Mouse (Mus musculus): ENCODE data around the gene Gprc5b.

DNA sequence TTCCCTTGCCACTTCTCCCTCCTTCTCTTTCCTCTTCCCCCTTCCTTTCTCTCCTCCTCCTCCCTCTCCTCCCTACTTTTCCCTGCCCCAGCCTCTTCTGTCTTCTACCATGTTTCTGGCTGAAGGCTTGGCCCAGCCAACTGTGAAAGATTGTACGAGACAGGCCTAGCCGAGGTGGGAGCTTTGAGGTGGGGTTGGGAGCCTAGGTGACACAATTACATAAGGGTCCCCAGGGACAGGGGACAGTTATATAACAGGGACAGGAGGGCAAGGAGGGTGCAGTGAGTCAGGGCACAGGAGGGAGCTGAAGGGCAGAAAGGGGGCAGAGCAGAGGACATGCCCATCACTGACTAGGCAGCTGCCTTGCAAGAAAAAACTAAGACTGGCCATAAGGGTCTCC is 7.0 kb upstream of the Gprc5b start:
- TF ChIP-seq CTCF (conservative IDR thresholded peaks at IDR 0.05; ENCODE audit: low read length) (no peak), NANOG (IDR thresholded peaks at IDR 0.05; ENCODE audit: borderline replicate concordance, low read length) (no peak), POU5F1 (IDR thresholded peaks at IDR 0.05; ENCODE audit: borderline replicate concordance, low read length) (no peak)

Measured in E14TG2a.4 (cell line).